Mouse (Mus musculus) thymus, postnatal 25 days (tissue): ENCODE measurements around the gene Msh3.

Experiments
- DNase-seq: peaks from one replicate; pipeline ENCODE4 v3.0.0; 2022

Msh3 gene

GRCm38 (mm10) chr13:92328000-92328399, 26.8 kb downstream of the Msh3 start:
- DNase-seq: no peak

GRCm38 (mm10) chr13:92326030-92326429, 28.8 kb downstream of the Msh3 start:
- no peak for DNase-seq

GRCm38 (mm10) chr13:92320770-92321169, 34.0 kb downstream of the Msh3 start:
- no peak for DNase-seq

- no peak for DNase-seq
Measured at GRCm38 (mm10) chr13:92314613-92315012, 40.2 kb downstream of the Msh3 start.

- no peak for DNase-seq
Measured at GRCm38 (mm10) chr13:92305680-92306079, 49.1 kb downstream of the Msh3 start, which contains the start of gene Gm20379. Gm20379 (plus strand) TSS chr13:92305980.

GRCm38 (mm10) chr13:92304291-92304690, 50.5 kb downstream of the Msh3 start:
- DNase-seq: no peak

GRCm38 (mm10) chr13:92303062-92303948, 51.5 kb downstream of the Msh3 start:
- no peak for DNase-seq

- no peak for DNase-seq
Measured at GRCm38 (mm10) chr13:92302466-92302865, 52.3 kb downstream of the Msh3 start.

- DNase-seq: no peak
Measured at GRCm38 (mm10) chr13:92301754-92302153, 53.0 kb downstream of the Msh3 start.

GRCm38 (mm10) chr13:92299522-92299921, 55.3 kb downstream of the Msh3 start:
- DNase-seq: no peak

GRCm38 (mm10) chr13:92297021-92297420, 57.8 kb downstream of the Msh3 start:
- DNase-seq: no peak

- DNase-seq: no peak
Measured at GRCm38 (mm10) chr13:92296490-92296889, 58.3 kb downstream of the Msh3 start.

- DNase-seq: no peak
Measured at GRCm38 (mm10) chr13:92293883-92294282, 60.9 kb downstream of the Msh3 start.

- DNase-seq: no peak
Measured at GRCm38 (mm10) chr13:92291605-92292004, 63.2 kb downstream of the Msh3 start.

GRCm38 (mm10) chr13:92277027-92277426, 77.8 kb downstream of the Msh3 start:
- DNase-seq: no peak

GRCm38 (mm10) chr13:92275292-92275691, 79.5 kb downstream of the Msh3 start:
- no peak for DNase-seq

- no peak for DNase-seq
Measured at GRCm38 (mm10) chr13:92274274-92275198, 80.3 kb downstream of the Msh3 start.

- peak; percentile 11 for DNase-seq
Measured at GRCm38 (mm10) chr13:92267076-92267475, 87.7 kb downstream of the Msh3 start.

GRCm38 (mm10) chr13:92263566-92263965, 91.2 kb downstream of the Msh3 start:
- no peak for DNase-seq

GRCm38 (mm10) chr13:92261329-92261728, 93.5 kb downstream of the Msh3 start:
- DNase-seq: no peak

- DNase-seq: no peak
Measured at GRCm38 (mm10) chr13:92255480-92255879, 99.3 kb downstream of the Msh3 start.

- DNase-seq: no peak
Measured at GRCm38 (mm10) chr13:92253850-92254249, 101.0 kb downstream of the Msh3 start.

- no peak for DNase-seq
Measured at GRCm38 (mm10) chr13:92252331-92252730, 102.5 kb downstream of the Msh3 start.

GRCm38 (mm10) chr13:92247576-92247975, 107.2 kb downstream of the Msh3 start:
- DNase-seq: no peak
